Mouse (Mus musculus) kidney, embryonic 14.5 days (tissue): ENCODE measurements around the gene Ptprg. TPM values are rescaled to one million over a fixed set of nuclear protein-coding genes. Genes with fewer than 3 reads are reported as not detected.
A peak's percentile ranks its signal among the peaks of the same experiment; 100 is the strongest.
"Not testable (repeated sequence)": the region's sequence is repeated elsewhere in the genome, so short reads cannot be mapped to it uniquely, and the experiment has no call there.

ENCODE experiments used
- ATAC-seq: fragments of 200-750 bp; cut with Nextera tagmentation; 2 replicates; pipeline ENCODE4 v1.8.0; 2017; ENCODE audit warnings: moderate number of reproducible peaks, mild to moderate bottlenecking, moderate TSS enrichment, moderate library complexity; ENCODE audit not compliant: low FRiP score, low TSS enrichment
- H3K27ac ChIP-seq: fragments of 300-500 bp; sonication (generic); 2 replicates; pipeline ENCODE4 v1.5.1; 2014; ENCODE audit warnings: low read depth, mild to moderate bottlenecking, low read length, moderate library complexity, mixed read lengths
- H3K27me3 ChIP-seq: fragments of 300-500 bp; sonication (generic); 2 replicates; pipeline ENCODE4 v1.6.1; 2014; ENCODE audit warnings: mild to moderate bottlenecking, low read length; ENCODE audit not compliant: control insufficient read depth, insufficient read depth
- H3K36me3 ChIP-seq: fragments of 300-500 bp; sonication (generic); 2 replicates; pipeline ENCODE4 v1.6.1; 2014; ENCODE audit warnings: low read length, mixed read lengths; ENCODE audit not compliant: control insufficient read depth, insufficient read depth
- H3K4me1 ChIP-seq: fragments of 300-500 bp; sonication (generic); 2 replicates; pipeline ENCODE4 v1.6.1; 2014; ENCODE audit warnings: low read length, mixed read lengths; ENCODE audit not compliant: control insufficient read depth, insufficient read depth
- H3K4me2 ChIP-seq: fragments of 300-500 bp; sonication (generic); replicated peaks from 2 replicates; pipeline ENCODE4 v1.6.1; 2014; ENCODE audit warnings: low read depth, mild to moderate bottlenecking, low read length
- H3K4me3 ChIP-seq: fragments of 300-500 bp; sonication (generic); 2 replicates; pipeline ENCODE4 v1.5.1; 2014; ENCODE audit warnings: mild to moderate bottlenecking, low read length
- H3K9ac ChIP-seq: fragments of 300-500 bp; sonication (generic); 2 replicates; pipeline ENCODE4 v1.6.1; 2014; ENCODE audit warnings: low read depth, mild to moderate bottlenecking, low read length, moderate library complexity
- H3K9me3 ChIP-seq: fragments of 300-500 bp; sonication (generic); 2 replicates; pipeline ENCODE4 v1.6.1; 2016; ENCODE audit warnings: low read length; ENCODE audit not compliant: control insufficient read depth
- WGBS: fragments of 180-500 bp; shearing (Covaris S2); extraction: QIAGEN DNeasy Blood & Tissue Kit; methylation state at CpG from one replicate; pipeline ENCODE4 v1.1.7; 2014; 5-methylcytosine and 5-hydroxymethylcytosine counted together
- polyA plus RNA-seq: library from polyadenylated mRNA; unstranded; fragments of >200 nt; fragmentation: Nextera tagmentation; extraction: Ambion mirVana; gene quantifications from 2 replicates; pipeline ENCODE4 v1.2.1, GENCODE M21; 2014

Ptprg gene
- polyA plus RNA-seq, 1 experiment from 2014 or later: 44.3 TPM

DNA sequence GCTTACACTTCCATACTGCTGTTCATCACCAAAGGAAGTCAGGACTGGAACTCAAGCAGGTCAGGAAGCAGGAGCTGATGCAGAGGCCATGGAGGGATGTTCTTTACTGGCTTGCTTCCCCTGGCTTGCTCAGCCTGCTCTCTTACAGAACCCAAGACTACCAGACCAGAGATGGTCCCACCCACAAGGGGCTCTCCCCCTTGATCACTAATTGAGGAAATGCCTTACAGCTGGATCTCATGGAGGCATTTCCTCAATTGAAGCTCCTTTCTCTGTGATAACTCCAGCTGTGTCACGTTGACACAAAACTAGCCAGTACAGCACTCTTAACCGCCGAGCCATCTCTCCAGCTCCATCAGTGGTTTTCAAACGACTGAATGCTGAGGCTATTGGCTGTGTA is 261.5 kb downstream of the Ptprg start:
- ATAC-seq, H3K27me3 ChIP-seq: not testable (repeated sequence)
- 49% methylated on average over 4 of the region's 4 CpGs for WGBS

DNA sequence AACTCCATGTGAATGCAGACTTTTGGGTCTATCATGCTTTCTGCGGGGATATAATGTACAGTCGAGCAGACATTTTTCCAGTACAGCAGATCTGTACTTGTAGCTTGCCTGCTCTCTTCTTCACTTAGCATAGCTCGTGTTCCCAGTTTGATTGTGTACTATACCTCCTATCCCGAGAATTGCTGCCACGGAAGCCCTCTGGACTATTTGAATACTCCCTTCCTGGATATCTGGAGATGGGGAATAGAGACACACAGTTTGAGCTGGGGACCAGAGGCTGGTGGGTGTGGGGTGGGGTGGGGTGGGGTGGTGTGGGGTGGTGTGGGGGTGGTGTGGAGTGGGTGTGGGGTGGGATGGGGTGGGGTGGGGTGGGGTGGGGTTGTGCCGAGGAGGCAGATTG is 263.9 kb downstream of the Ptprg start:
- no peak overlapping the region for H3K9ac ChIP-seq
- no peak overlapping the region for H3K27ac ChIP-seq
- no peaks in the 10 kb centered on the region for H3K9me3 ChIP-seq
- H3K27me3 ChIP-seq: no peaks in the 10 kb centered on the region
- WGBS: 65% methylated on average over 6 of the region's 6 CpGs
- H3K36me3 ChIP-seq: no peaks in the 10 kb centered on the region
- H3K4me1 ChIP-seq: 0 out of 2 replicates have a peak, but pooled peaks cover under 1% of the 10 kb centered on the region
- H3K4me2 ChIP-seq: no peak overlapping the region
- no peak overlapping the region for H3K4me3 ChIP-seq
- no peak for ATAC-seq

More for the DNA sequence above, 261.5 kb downstream of the Ptprg start:
- not testable (repeated sequence) for H3K4me3 ChIP-seq, H3K4me2 ChIP-seq, H3K9ac ChIP-seq, H3K9me3 ChIP-seq, H3K27ac ChIP-seq, H3K36me3 ChIP-seq, H3K4me1 ChIP-seq

DNA sequence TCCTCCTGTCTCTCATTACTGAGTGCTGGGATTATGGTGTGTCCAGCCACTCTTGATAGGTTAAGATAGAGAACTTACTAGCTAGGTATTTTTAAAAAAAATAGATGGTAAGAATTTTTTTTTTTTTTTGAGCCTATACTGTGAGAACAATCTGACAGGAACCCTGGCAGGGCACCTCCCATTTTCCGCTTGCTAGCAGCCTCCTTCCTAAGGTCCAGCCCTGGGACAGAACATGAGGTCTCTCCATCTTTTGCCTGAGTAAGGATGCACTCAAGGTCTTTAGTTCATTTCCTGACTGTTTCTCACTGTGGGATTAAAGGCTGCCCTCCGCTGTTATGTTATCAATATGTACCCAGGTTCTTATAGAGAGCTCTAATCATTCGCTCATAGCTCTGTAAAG is 264.7 kb downstream of the Ptprg start:
- Histone ChIP-seq H3K4me3 (no peak overlapping the region), H3K9ac (no peak overlapping the region), H3K27ac (no peak overlapping the region), H3K9me3 (no peaks in the 10 kb centered on the region), H3K4me2 (no peak overlapping the region), H3K36me3 (no peaks in the 10 kb centered on the region), H3K4me1 (0 out of 2 replicates have a peak, but pooled peaks cover 9% of the 10 kb centered on the region), H3K27me3 (no peaks in the 10 kb centered on the region)
- ATAC-seq: no peak
- 71% methylated on average over 3 of the region's 3 CpGs for WGBS

DNA sequence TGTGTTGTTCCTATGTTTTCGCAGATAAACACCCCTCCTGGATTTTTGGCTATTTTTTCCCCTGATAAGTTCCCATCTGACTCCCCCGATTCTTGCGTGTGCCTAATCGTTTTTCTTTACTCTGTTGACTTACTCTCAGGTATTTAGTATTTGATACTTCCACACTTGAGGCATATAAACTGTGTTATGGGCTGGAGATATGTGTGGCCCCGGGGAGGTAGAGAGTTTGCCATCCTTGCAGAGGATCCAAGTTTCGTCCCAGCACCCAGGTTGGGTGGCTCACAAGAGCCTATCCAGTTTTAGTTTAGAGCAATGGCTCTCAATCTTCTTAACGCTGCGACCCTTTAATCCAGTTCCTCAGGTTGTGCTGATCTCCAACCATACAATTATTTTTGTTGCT is 265.4 kb downstream of the Ptprg start:
- H3K4me2 ChIP-seq: no peak overlapping the region
- no peaks in the 10 kb centered on the region for H3K9me3 ChIP-seq
- no peak for ATAC-seq
- H3K4me1 ChIP-seq: 0 out of 2 replicates have a peak, but pooled peaks cover 12% of the 10 kb centered on the region
- no peak overlapping the region for H3K9ac ChIP-seq
- H3K27ac ChIP-seq: no peak overlapping the region
- H3K4me3 ChIP-seq: no peak overlapping the region
- no peaks in the 10 kb centered on the region for H3K36me3 ChIP-seq
- WGBS: 84% methylated on average over 8 of the region's 8 CpGs
- H3K27me3 ChIP-seq: no peaks in the 10 kb centered on the region

DNA sequence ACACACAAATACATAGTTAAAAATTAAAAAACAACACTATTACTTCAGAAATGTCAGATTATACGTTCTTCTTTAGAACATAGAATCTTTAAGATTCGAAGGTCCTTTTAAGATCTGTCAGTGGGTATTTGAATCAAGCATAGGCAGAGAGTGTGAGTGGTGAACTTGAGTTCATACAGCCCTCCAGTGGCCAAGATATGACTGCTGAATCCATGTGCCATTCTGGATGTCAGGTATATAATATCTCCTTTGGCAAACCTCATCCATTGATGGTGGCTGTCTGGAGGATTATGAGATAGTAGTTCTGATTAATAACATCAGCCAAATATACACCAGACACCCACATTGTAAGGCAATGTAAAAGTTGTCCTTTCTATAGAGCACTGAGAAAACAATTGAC is 266.0 kb downstream of the Ptprg start:
- ATAC-seq: no peak
- no peaks in the 10 kb centered on the region for H3K9me3 ChIP-seq
- no peak overlapping the region for H3K4me2 ChIP-seq
- no peaks in the 10 kb centered on the region for H3K36me3 ChIP-seq
- no peak overlapping the region for H3K9ac ChIP-seq
- no peaks in the 10 kb centered on the region for H3K27me3 ChIP-seq
- WGBS: 88% methylated on average over 2 of the region's 2 CpGs
- no peak overlapping the region for H3K4me3 ChIP-seq
- H3K27ac ChIP-seq: no peak overlapping the region
- 0 out of 2 replicates have a peak, but pooled peaks cover 12% of the 10 kb centered on the region for H3K4me1 ChIP-seq

DNA sequence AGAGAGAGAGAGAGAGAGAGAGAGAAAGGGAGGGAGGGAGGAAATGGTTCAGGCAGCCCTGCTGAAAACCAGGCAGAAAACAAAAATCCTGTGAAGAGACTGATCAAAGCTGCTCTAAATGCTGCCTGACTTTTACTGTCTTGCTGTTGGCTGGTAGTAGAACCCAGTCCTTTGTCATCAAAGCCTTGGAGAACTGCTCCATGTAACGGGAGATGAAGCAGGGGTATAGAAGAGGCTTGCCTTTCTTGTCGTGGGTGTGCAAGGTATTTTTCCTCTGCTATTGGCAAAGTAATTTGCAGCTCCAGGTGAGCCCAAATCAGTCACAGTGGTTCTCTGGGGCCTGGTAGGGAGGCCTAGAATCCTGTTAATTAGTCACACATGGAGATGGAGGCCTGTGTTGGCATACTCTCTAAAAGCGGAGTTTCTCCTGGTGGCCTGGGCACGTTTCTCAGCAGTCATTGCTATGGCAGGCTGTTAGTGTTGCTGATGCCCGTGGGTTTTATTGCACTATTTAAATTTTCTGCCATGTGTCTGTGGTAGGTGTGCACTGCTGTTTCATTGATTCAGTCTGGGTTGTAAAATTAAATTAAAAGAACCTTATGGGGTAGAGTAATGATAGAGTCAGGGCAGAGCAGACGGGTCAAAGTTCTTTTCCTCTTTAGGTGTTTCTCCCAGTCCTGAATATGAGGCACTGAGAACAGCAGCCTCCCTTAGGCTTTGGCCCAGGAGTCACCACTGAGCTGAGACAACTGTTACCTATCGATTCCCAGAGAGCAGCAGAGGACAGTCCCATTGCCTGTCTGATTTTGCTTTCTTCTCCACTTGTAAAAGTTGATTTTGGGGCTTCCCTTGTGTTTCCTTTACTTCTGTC is 269.7 kb downstream of the Ptprg start:
- Histone ChIP-seq H3K27me3 (no peaks in the 10 kb centered on the region), H3K4me1 (peaks cover 20% of the 10 kb centered on the region; the same call in 1 of the 2 replicates), H3K4me2 (no peak overlapping the region), H3K27ac (no peak overlapping the region), H3K9me3 (no peaks in the 10 kb centered on the region), H3K36me3 (no peaks in the 10 kb centered on the region), H3K9ac (no peak overlapping the region), H3K4me3 (no peak overlapping the region)
- 53% methylated on average over 7 of the region's 7 CpGs for WGBS
- ATAC-seq: 0 out of 2 replicates have a peak, but pooled peaks have one; percentile 60

DNA sequence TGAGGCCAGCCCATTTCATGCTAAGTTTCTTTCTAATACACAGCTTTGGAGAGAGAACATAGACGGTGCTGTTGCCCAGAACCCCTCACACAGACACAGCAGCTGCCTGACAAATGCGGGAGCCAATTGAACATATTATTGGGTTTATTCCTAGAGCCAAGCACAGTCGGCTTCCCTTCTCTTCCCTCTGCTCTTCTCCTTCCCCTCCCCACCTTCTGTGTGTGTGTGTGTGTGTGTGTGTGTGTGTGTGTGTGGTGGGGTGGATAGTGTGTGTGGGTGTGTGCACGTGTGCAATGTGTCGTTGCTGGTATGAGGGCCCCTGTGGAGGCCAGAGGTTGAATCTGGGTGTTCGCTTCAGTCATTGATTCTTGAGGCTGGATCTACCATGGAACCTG is 270.4 kb downstream of the Ptprg start:
- H3K36me3 ChIP-seq: no peaks in the 10 kb centered on the region
- no peak overlapping the region for H3K4me2 ChIP-seq
- no peak overlapping the region for H3K9ac ChIP-seq
- no peaks in the 10 kb centered on the region for H3K9me3 ChIP-seq
- no peak for ATAC-seq
- H3K27ac ChIP-seq: no peak overlapping the region
- 78% methylated on average over 6 of the region's 6 CpGs for WGBS
- H3K4me1 ChIP-seq: peaks cover 22% of the 10 kb centered on the region; the same call in 1 of the 2 replicates
- H3K27me3 ChIP-seq: no peaks in the 10 kb centered on the region
- no peak overlapping the region for H3K4me3 ChIP-seq

DNA sequence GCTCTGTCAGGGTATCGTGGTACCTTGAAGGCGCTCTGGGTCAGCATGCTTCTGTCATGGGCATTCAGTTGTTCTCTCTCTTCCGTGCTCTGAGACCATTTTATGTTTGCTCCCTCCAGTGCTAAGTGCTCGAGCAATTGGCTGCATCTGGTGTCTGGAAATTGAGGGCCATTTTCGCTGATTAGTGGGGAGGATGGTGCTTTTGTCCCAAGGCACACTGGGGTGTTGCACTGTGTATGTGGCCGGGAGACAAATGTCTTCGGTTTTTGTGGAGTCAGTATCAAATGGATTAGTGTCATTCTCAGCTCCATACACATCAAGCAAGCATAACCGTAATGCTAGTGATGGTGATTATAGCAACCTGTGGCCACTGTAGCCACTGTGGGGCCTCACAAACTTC is 271.6 kb downstream of the Ptprg start:
- Histone ChIP-seq H3K27ac (no peak overlapping the region), H3K27me3 (no peaks in the 10 kb centered on the region), H3K36me3 (no peaks in the 10 kb centered on the region), H3K9me3 (no peaks in the 10 kb centered on the region), H3K4me3 (no peak overlapping the region), H3K4me1 (peaks cover 22% of the 10 kb centered on the region; the same call in 1 of the 2 replicates), H3K4me2 (no peak overlapping the region), H3K9ac (no peak overlapping the region)
- no peak for ATAC-seq
- WGBS: 63% methylated on average over 8 of the region's 8 CpGs

DNA sequence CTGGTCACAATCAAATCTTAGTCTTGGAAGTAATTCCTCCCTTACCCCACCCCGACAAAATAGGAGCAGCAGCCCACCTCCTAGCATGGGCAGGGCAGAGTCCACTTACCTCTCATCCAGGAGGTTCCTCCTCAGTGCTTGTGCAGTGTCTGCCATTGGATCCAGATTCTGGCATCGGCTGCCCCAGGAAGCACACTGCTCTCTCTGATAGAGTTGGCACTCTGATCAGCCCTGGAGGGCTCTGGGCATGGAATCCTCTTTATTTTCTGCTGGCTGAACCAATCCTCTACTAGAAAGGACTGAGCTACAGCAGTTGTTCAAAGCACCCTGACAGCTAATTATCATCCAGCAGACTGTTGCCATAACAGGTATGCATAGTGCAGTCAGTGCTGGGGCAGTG is 272.2 kb downstream of the Ptprg start:
- H3K27me3 ChIP-seq: no peaks in the 10 kb centered on the region
- no peak overlapping the region for H3K27ac ChIP-seq
- H3K36me3 ChIP-seq: no peaks in the 10 kb centered on the region
- no peaks in the 10 kb centered on the region for H3K9me3 ChIP-seq
- H3K4me1 ChIP-seq: peaks cover 22% of the 10 kb centered on the region; the same call in 1 of the 2 replicates
- H3K9ac ChIP-seq: no peak overlapping the region
- ATAC-seq: no peak; the same call in 1 of the 2 replicates
- no peak overlapping the region for H3K4me3 ChIP-seq
- no peak overlapping the region for H3K4me2 ChIP-seq
- 90% methylated on average over 2 of the region's 2 CpGs for WGBS
